Mouse (Mus musculus) v-Abl transformed pro-B cells (cell line): ENCODE results near the gene 1700003F12Rik.

Source experiments
- in situ Hi-C, 2 experiments: fragments of 400-800 bp; cut with MboI; formaldehyde crosslinking; loops; one replicate each; pipeline ENCODE4 v1.15.1; 2025; ENCODE audit not compliant: unreplicated experiment in 2 of 2

Gene 1700003F12Rik

GRCm38 (mm10) chr2:154548688-154549087, 1.8 kb downstream of the 1700003F12Rik start:
- in situ Hi-C loops: no loop called here

DNA sequence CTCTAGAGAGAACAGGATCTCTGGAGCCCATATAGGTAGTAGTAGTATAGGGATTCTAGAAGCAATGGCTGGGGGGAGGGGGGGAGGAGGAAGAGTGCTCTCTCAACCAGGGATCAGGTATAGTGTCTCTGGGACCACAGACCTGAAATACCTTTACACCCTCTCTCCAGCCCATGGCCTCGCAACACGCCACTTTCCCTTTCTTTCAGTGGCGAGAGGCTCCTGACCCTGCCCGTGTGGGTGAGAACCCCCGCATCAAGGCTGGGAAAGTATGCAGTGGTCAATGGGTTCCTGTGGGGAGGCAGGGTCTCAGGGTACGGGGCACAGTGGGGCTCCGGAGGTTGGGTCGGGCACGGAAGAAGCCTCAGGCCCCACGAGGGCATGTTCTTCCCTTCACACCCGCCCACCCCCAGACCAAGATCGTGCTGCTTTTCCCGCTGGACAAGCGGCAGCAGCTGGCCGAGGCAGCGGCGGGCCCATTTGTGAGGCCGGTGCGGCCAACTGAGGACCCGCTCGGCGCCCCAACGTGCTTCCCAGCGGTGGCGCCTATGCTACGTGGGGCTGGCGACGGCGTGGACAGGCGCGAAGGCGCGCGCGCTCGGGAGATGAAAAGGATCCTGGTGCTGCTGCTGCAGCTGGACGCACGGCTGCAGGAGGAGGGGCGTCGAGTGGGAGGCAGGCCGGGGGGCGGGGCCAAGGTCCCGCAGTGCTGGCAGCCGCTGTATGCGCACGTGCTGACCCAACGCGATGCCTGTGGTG, 2.4 kb downstream of the 1700003F12Rik start:
- in situ Hi-C loops: no loop called here

GRCm38 (mm10) chr2:154549886-154550189, 3.0 kb downstream of the 1700003F12Rik start:
- in situ Hi-C loops: no loop called here

- in situ Hi-C loops: no loop called here
These were observed 4.1 kb downstream of the 1700003F12Rik start for GRCm38 (mm10) chr2:154550937-154551336.

DNA sequence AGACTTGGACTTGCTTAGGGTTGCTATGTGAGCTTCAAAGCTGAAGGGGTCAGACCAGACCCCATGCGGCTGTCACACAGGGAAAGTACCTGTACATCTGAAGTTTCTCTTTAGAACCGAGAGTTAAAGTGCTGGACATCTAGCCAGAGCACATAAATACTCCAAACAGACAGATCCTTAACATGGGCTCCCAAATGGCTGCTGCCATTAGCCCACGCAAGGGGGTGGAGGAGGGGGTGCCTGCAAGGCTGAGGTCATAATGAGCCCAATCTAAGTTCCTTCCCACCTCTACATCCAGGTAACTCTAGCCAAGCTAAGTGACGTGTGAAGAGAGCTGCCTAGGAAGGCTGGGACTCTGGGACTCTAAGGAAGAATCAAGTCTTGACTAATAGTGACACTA, 4.6 kb downstream of the 1700003F12Rik start, which contains the start of gene Actl10:
Actl10 (plus strand) TSS at position 301 of the 400 bp plus-strand sequence.
- in situ Hi-C loops: no loop called here

DNA sequence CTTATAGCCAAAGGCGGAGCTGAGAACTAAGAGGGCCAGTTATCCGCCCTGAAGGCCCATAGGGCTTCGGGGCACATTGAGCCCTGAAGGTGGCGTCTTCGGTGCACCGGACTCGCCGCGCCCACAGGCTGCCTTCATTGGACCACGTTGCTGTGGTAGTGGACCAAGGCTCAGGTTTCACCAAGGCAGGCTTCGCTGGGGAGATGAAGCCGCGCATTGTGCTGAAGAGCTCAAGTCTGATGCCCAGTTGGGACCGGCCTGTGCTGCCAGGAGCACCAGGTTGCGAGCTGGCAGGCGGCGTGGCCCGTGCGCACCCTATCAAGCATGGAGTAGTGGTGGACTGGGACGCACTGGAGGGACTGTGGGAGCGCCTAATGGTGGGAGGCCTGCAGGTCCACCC, 5.0 kb downstream of the 1700003F12Rik start:
- in situ Hi-C loops: no loop called here

GRCm38 (mm10) chr2:154552424-154552907, 5.6 kb downstream of the 1700003F12Rik start:
- in situ Hi-C loops: no loop called here

GRCm38 (mm10) chr2:154555235-154555634, 8.3 kb downstream of the 1700003F12Rik start:
- in situ Hi-C loops: no loop called here

DNA sequence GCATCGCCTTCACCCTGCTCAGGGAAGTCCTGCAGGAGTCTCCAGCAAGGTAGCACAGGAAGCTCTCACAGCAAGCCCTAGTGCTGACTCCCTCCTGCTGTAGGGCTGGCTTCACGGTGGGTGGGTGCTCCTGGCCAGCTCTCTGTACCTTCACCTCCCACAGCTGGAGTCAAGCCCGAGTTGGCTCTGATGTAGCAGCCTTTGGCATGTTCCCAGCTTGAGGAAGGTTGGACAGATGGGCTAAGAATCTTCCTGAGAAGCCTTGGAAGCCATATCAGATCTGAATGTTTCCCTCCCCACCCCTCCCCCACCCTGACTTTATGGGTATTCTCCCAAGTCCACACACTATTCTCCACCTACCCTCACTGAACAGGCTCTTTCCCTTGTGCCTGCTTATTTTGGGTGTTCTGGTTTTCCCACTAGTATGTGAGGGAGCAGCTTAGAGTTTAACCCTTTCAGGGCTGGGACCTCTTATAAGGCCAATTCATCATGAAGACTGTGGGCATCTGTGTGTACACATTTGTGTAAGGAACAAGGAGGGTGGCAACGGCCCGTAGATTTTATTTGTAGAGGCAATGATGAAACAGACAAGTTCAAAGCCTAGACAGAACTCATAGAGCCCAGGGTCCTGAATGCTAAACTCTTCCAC, 10.4 kb downstream of the 1700003F12Rik start:
- in situ Hi-C loops: no loop called here

- in situ Hi-C loops: no loop called here
These were observed 11.6 kb downstream of the 1700003F12Rik start, which contains the start of gene Necab3 for GRCm38 (mm10) chr2:154558264-154559039. TSS of gene Necab3 (minus strand) at chr2:154558890.

GRCm38 (mm10) chr2:154563612-154564170, 16.8 kb downstream of the 1700003F12Rik start:
- in situ Hi-C loops: no loop called here

DNA sequence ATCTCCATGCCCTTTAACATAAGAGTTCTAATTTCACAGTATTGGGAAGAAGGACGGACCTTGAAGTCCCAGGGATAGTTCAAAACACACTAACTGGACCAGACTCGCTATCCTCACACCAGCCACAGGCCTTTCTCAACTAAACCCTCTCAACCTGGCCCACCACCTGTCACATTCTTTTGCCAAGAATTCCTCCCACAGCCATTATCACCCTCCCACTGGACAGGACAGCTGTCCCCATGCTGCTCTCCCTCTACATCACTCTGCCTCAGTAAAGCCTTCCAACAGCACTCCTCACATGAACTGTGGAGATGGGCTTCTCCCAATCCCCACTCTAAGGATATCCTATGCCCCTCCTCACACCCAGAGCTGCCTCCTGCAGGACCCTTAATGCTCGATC, 18.7 kb downstream of the 1700003F12Rik start:
- in situ Hi-C loops: no loop called here

GRCm38 (mm10) chr2:154566641-154567040, 19.8 kb downstream of the 1700003F12Rik start:
- in situ Hi-C loops: no loop called here

GRCm38 (mm10) chr2:154567766-154568165, 20.9 kb downstream of the 1700003F12Rik start:
- in situ Hi-C loops: no loop called here

DNA sequence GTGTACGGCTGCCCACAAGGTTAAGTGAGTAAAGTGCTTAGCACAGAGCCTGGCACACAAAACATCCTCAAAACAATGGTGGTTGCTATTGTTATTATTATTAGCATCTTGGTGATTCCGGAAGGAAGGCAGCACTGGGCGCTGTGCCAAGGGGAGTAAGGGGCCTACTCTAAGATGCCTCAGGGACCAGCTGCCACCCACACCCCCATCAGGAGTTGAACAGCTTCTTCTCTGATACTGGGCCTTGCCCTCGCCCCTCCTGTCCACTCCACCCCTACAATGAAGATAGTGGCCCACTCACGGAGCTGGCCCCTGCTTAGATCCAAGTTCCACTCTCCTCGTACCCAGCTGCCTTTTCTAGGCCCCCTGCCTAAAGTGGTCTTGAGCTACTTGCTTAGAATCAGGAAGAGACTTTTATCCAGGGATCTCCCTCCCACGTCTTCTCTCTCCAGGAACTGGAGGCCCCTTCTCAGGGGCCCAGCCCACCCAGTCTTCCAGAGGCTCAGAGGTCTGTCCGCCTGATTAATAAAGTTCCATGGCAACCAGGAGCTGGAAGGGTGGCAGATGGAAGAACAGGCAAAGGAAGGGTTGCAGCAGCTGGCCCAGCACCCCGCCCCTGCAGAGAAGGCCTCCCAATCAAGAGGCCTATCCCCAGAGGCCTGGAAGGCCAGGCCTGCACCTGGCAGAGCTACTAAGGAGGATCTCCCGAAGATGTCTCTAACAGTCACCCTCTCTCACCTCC, 21.6 kb downstream of the 1700003F12Rik start:
- in situ Hi-C loops: no loop called here

GRCm38 (mm10) chr2:154569071-154569748, 22.3 kb downstream of the 1700003F12Rik start:
- in situ Hi-C loops: no loop called here

DNA sequence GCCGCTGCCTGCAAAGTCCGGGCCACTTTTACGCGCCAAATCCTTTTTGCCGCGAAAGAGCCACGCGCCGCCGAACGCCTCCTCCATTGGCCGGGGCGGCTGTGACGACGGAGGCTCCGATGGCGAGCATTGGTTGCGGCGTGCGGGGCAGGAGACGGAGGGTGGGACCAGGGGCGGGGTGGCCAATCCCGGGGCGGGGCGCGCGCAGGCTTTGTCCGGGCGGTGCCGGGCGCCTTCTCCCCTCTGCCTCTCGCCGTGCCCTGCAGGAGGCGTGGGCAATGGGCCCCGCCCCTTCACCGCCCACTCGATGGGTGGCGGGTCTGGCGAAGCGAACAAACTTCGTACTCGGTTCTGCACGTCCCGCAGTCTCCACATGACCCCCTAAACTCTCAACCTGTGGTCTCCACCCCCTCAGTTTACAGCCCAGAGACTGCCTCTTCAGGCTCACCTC, 23.0 kb downstream of the 1700003F12Rik start, which contains the start of gene E2f1:
E2f1 (minus strand) TSS at position 57 of the 451 bp plus-strand sequence.
- in situ Hi-C loops: no loop called here

- in situ Hi-C loops: no loop called here
These were observed 23.8 kb downstream of the 1700003F12Rik start for GRCm38 (mm10) chr2:154570666-154571065.

DNA sequence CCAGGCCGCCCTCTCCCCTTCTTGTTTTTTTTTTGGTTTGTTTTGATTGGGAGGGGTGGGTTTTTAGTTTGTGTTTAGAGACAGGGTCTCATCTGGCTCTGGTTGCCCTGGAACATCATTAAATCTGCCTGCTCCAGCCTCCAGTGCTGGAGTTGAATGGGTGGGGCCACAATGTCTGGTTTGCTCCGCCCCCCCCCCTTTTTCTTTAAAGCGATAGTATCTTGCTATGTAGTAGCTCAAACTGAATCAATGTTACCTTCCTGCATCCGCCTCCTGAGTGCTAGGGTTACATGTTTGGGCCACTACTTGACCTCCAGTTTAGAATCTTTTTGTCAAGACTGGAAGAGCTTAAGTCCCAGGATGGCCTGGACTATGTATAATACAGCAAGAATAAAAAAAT, 24.4 kb downstream of the 1700003F12Rik start:
- in situ Hi-C loops: no loop called here
